Mouse (Mus musculus) liver, postnatal 0 days (tissue): ENCODE data around the gene Hist1h3e.

Experiments used
- CTCF ChIP-seq: sonication (generic); IDR thresholded peaks from 2 replicates; pipeline ENCODE4 v1.5.1; 2016; ENCODE audit warnings: antibody characterized with exemption, low read depth
- EP300 ChIP-seq: IDR thresholded peaks from 2 replicates; pipeline ENCODE4 v1.6.1; 2016; ENCODE audit warnings: antibody characterized with exemption, low read depth, mild to moderate bottlenecking

- TF ChIP-seq EP300 (no peak), CTCF (no peak)
These were observed 48.7 kb downstream of the Hist1h3e start for GRCm38 (mm10) chr13:23513517-23513916.
